Mouse (Mus musculus) testis, postnatal 14 days (tissue): ENCODE measurements around the gene Nxnl1.

Source experiments
- DNase-seq: peaks from one replicate; pipeline ENCODE4 v3.0.0; 2021; ENCODE audit warnings: low spot score

The Nxnl1 gene

DNA sequence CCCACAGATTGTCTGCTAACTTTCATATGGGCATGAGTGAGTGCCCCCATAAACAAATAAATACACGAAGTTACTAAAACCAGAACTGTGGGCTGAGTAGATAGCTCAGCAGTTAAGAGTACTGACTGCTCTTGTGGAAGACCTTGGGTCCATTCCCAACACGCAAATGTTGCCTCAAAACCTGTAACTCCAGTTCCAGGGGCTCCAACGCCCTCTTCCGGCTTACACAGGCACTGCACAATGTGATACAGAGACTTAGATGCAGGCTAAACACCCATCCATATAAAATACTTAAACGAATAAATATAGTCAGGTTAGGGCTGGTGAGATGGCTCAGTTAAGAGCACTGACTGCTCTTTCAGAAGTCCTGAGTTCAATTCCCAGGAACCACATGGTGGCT, 51.4 kb downstream of the Nxnl1 start:
- DNase-seq, result no peak

DNA sequence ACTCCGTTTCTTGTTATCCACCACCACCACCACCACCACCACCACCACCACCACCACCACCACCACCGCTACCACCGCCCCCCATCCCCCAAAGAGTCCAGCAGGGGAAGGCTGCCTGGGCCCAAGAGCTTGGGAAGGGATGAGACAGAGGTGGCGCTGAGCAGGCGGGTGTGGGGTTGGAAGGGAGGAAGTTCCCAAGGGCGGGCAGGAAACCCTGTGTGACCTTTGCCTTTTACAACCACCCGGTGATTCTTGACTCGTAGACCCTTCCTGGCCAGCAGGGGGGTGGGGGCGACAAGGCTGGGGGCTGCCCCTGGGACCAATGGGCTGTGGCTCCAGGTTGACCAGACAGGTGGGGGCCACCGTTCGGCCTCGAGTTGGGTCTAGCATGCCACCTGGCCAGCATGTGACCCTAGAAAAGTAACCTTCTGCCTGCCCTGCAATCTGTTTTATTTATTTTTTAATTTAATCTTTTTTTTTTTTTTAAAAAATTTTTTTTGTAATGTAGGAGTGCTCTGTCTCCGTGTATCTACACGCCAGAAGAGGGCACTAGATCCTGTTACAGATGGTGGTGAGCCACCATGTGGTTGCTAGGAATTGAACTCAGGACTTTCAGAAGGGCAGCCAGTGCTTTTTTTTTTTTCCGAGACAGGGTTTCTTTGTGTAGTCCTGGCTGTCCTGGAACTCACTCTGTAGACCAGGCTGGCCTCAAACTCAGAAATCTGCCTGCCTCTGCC, 53.2 kb downstream of the Nxnl1 start:
- DNase-seq, result no peak

DNA sequence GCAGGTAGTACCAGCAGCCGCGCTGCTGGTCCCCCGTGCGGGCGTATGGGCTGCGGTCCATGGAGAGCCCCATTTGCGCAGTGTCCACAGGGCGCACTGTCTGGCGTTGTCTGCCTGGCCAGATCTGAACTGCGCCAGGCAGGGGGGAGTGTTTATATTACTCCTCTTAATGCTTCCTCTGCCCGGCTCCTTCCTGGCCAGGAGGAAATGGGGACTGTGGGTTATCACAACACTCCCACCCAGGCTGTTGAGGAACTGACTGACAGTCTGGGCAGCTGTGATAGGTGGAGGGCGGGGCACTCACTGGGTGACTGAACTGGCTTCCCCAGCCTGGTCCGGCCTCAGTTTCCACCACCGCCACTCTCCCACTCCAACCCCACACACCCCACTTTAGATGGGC, 54.8 kb downstream of the Nxnl1 start, which contains the start of gene Plvap:
TSS of gene Plvap (minus strand) at position 109 of the 400 bp plus-strand sequence.
- DNase-seq, result no peak
